Mouse (Mus musculus) urinary bladder, postnatal 10 days (tissue): ENCODE results near the gene Pipox.

Experiments used
- DNase-seq: peaks from one replicate; pipeline ENCODE4 v3.0.0; 2022; ENCODE audit warnings: low spot score

Pipox gene

GRCm38 (mm10) chr11:77893787-77894718 is at the start of gene Pipox:
TSS of gene Pipox (minus strand) at chr11:77894096.
- DNase-seq: peak; percentile 47

DNA sequence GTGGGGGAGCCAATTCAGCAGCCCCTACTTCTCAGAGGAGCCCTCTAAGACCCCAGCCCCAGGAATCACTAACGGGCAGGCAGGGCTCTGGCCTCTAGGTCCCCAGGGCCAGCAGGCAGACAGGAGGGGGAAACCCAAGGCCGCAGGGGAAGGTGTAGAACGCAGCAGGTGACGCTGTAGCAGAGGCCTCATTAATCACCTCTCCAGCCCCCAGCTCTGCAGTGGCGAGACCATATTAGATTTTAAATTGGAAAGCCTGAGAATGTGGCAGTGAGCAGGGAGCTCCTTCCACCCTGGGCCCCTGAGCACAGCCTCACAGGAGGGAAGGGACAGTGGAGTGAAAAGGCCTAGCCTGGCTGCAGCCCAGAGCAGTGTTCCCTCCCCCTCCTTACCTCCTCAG is 48.3 kb upstream of the Pipox start:
- DNase-seq: no peak

- no peak for DNase-seq
Observed at GRCm38 (mm10) chr11:77937649-77938410, 43.9 kb upstream of the Pipox start.

DNA sequence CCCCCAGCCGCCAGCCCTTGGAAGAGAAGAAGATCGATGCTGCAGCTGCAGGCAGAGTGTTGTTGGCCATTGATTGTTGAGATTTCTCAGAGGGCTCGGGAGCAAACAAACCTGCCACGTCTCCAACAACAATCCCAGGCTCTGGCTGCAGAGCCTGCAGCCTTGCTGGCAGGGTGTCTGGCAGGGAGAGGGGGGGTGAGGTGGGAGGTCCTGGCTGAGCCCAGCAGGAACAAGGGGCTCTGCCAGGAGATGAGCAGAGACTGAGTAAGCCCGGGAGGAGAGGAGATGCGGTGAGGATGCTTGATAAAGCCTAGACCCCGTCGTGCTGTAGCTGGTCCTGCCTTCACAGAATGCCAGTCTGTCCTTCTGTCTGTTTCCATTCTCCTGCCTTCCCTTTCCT is 43.0 kb upstream of the Pipox start:
- no peak for DNase-seq

DNA sequence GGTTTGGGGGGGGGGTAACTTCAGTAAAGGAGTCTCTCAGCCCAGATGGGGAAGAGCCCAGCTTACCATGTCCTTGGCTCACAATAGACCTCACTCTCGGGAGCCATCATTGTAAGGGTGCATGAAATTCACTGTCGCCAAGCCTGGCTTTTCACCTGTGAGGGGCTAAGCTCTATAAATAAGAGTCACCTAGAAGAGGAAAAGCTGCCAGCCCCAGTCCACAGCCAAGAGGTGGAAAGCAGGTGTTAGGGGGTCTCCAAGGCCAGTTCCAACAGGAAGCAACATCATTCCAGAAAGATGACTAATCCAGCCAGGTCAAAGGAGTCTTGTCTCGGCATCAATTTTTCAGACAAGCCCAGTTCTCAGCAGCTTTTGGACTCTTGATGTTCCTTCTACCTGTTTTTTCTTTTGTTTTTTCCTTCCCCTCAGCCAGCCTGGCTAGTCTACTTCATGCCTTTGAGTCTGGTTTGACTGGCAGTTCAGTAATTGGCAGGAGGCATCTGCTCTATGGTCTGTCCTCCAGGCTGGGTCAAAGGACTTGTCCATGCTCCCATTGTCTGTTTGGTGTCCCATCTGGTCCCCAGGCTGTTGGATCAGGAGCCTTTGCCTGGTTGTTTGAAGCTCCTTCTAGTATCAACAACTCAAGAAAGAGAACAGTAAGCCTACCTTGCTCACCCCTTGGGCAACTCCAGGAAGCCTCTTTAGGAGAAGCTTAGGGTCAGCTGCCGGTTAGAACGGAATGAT is 40.8 kb upstream of the Pipox start:
- DNase-seq: no peak

GRCm38 (mm10) chr11:77934111-77934521 is 40.2 kb upstream of the Pipox start:
- DNase-seq: no peak

GRCm38 (mm10) chr11:77932576-77932975 is 38.7 kb upstream of the Pipox start:
- DNase-seq: no peak

DNA sequence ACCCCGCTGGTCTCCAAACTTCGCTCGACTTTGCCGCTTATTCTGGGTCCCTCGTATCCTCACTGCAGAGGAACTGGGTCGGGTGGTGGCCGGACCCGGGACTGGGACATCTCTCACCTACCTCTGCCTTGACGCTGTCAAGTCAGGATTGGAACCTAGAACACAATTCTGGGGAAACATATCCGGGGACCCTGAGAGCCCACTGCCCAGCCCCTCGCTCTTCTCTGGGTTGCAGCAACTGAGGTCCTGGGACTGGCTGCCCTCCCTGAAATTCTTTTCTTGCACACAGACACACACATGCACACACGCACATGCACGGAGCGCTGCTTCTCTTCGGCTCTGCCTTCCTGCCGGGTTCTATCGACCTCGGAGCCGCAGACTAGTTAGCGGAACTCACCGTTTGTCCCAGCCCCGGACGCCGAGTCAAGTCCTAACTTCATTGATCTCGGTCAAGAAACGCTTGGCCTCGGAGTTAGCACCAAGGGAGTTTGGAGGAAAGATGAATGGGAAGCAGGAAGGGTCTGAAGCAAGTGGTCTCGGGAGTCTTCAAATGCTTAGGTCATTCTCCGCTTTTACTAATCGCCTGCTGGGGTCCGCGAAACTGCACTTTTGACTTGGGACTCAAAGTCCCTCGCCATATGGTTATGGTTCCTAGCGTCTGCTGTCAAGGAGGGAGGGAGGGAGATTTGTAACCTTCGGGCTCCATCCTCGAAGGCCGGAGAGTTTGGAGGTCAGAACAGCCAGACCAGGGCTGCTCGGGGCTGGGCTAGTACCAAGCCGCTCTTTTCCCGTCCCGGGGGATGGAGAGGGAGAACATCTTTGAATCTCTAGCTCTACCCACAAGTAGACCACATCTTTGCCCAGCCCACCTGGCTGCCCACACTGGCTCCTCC is 37.9 kb upstream of the Pipox start:
- no peak for DNase-seq

DNA sequence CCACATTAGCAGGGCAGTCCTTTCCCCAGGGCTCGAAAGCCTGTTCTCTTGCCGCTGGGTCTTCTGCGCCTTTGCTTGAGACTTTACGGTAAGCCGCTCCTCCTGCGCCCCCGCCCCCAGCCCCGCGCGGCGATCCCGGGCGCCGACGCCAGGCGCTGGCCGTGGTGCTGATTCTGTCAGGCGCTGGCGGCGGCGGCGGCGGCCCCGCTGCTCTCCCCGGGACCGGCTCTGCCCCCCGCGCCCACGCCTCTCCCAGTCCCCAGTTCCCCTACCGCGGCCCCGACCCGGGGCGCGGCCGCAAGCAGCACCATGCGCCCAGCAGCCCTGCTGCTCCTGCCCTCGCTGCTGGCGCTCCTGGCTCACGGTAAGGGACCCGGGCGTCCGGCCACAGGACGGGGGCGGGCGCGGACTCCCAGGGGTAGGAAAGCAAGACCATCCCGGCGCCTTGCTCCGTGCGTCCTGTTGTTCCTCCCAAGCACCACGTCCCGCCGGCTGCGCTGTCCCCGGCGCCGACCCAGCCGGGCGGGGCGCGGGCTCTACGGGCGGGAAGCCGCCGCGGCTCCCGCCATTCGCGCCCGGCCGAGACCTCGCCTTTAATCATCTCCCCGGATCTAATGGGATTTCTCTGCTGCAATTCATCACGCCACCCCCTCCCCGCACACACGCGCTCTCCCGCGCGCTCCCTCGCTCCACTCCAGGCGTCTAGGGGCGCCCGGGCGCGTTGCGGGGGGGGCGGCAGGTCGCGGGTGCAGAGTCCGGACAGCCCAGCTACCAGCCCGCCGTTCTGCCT is 37.0 kb upstream of the Pipox start, which contains the start of gene Sez6:
Gene Sez6, plus strand, starts transcription at position 50 of the 790 bp plus-strand sequence.
- DNase-seq: peak; percentile 35

DNA sequence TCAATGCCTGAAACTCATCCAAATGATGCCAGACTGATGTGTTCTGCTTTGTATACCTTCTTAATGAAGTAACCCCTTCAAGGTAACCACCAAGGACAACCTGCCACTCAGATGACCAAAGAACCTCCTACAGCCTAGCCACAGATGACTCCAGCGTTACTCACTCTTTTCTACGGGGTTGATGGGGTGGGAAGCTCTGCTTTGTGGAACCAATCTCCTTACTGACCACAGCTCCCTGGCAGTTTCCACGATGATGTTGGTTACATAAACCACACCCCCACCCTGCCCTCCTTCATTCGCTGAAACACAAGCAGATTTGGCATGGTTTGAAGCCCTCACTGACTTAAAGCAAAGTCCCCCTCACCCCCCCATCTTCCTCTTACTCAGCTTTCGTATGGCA is 33.9 kb upstream of the Pipox start:
- DNase-seq: no peak

- no peak for DNase-seq
Observed at GRCm38 (mm10) chr11:77926666-77927065, 32.8 kb upstream of the Pipox start.

GRCm38 (mm10) chr11:77925836-77926657 is 32.2 kb upstream of the Pipox start:
- DNase-seq: no peak

DNA sequence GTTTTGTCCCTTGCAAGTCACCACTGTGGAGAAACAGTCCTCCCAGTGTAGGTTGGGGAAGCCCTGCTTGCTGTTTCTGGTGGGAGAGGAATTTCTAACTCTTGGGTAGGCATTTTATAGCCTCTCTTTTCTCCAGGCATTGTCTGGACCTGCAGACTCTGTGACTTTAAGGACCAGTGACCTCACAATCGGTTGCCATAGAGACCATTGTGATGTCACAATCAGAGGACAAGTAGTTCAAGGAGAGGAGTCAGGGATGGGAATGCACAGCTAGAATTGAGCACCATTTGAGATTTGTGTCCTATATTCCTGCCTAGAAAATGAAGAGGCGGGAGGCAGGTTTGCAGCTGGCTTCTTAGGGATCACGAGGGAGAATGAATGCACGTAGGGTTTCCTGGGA is 29.4 kb upstream of the Pipox start:
- no peak for DNase-seq

DNA sequence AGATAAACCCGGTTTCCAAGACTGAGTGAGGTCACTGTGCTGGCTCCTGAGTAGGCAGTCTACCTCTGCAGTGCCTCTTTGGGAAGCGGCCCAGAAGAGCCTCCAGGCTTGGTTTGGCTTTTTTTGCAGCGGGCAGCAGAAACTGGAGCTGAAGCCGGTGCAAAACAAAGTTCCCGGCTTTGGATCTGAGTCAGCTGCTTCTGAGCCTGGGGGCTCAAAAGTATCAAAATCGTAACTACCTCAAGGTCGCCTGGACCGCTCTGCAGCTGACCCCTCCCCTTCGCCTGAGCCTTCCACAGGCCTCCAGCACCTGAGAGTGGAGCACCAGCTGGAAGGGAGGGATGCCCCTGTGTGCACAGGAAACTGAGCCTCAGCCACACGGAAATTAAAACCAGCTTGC is 23.3 kb upstream of the Pipox start:
- DNase-seq: no peak

- no peak for DNase-seq
Observed at GRCm38 (mm10) chr11:77916741-77917140, 22.8 kb upstream of the Pipox start.

GRCm38 (mm10) chr11:77914598-77915260 is 20.8 kb upstream of the Pipox start:
- DNase-seq: no peak

DNA sequence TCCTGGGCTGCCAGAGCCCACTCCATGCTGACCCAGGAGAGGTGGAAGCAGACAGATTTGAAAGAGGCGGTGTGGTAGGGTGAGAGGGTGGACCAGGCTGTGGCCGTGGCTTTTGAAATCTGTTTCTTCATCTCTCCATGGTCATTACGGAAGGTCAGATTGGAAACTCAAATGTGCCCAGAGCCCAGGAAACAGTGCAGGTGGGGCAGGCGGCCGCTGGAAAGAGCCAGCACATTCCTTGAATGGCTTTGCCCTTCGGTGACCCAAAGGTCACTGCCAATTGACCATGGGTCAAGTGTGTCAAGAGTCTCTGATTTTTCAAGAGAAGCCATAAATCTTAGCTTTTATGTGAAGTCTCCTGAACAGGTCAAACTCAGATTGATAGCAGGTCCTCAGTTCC is 19.6 kb upstream of the Pipox start:
- DNase-seq: no peak

GRCm38 (mm10) chr11:77909776-77910175 is 15.9 kb upstream of the Pipox start:
- DNase-seq: no peak

- DNase-seq: no peak
Observed at GRCm38 (mm10) chr11:77909376-77909775, 15.5 kb upstream of the Pipox start.
